Mouse (Mus musculus) cerebellum, adult 2 months (tissue): ENCODE results near the gene Cables2. TPM values are rescaled to one million over a fixed set of nuclear protein-coding genes. Genes with fewer than 3 reads are reported as not detected.

Source experiments
- DNase-seq, 2 experiments: peaks; one replicate each; pipeline ENCODE4 v3.0.0; 2021
- H3K27ac ChIP-seq: fragments of 200-500 bp; 2 replicates; pipeline ENCODE4 v1.5.1; 2012; ENCODE audit warnings: low read length, control low read depth, inconsistent platforms; ENCODE audit not compliant: insufficient read depth
- H3K27me3 ChIP-seq: fragments of 200-500 bp; 2 replicates; pipeline ENCODE4 v1.6.1; 2012; ENCODE audit warnings: inconsistent platforms, mild to moderate bottlenecking, low read length, moderate library complexity; ENCODE audit not compliant: control insufficient read depth, insufficient read depth
- H3K4me1 ChIP-seq: fragments of 200-500 bp; 2 replicates; pipeline ENCODE4 v1.6.1; 2011; ENCODE audit warnings: low read length; ENCODE audit not compliant: control insufficient read depth, insufficient read depth
- H3K4me3 ChIP-seq: fragments of 200-500 bp; replicated peaks from 2 replicates; pipeline ENCODE3; 2011; ENCODE audit warnings: mild to moderate bottlenecking, low read depth, low read length, control low read depth; ENCODE audit not compliant: insufficient read depth
- CTCF ChIP-seq: fragments of 200-500 bp; IDR thresholded peaks from 2 replicates; pipeline ENCODE4 v1.5.1; 2011; ENCODE audit warnings: low read depth, mild to moderate bottlenecking, control low read depth, low read length, moderate library complexity, borderline replicate concordance; ENCODE audit not compliant: insufficient read depth
- POLR2A ChIP-seq: fragments of 200-500 bp; IDR thresholded peaks from 2 replicates; pipeline ENCODE4 v1.6.1; 2011; ENCODE audit warnings: low read length, control low read depth, borderline replicate concordance; ENCODE audit not compliant: insufficient read depth
- WGBS: fragments of 180-500 bp; shearing (Covaris S2); methylation state at CpG from one replicate; pipeline ENCODE4 v1.1.7; 2018; 5-methylcytosine and 5-hydroxymethylcytosine counted together
- polyA plus RNA-seq: library from polyadenylated mRNA; depleted of rRNA; stranded (reverse); fragments of >200 nt; gene quantifications from 2 replicates; pipeline ENCODE4 v1.2.3, GENCODE M21; 2012

The Cables2 gene
- polyA plus RNA-seq, 1 experiment: 51.7 TPM

- WGBS: 78% methylated on average over 8 of the region's 8 CpGs
- Histone ChIP-seq H3K27ac (no peak overlapping the region), H3K4me1 (peaks cover 4% of the 10 kb centered on the region), H3K27me3 (no peaks in the 10 kb centered on the region), H3K4me3 (no peak overlapping the region)
- TF ChIP-seq CTCF (no peak), POLR2A (no peak)
- DNase-seq: no peak
These were observed 3.6 kb upstream of the Cables2 start for GRCm38 (mm10) chr2:180276851-180277259.

DNA sequence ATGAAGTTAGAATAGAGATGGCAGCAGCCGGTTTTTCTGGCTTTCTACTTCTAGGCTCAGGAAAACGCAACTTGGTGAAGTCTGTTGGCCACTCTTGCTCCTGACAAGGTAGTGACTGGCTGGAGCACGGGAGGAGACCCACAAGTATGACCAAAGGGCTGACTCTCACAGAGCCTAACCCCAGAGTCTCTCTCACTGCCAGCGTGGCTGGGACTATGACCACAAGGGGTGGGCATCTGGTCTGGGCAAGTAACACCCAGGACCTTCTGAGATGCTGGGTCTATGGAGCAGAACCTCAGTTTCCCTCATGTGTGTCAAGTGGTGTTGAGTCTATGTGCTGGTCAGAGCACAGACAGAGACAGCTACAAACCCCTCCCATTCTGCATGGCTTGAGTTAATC is 3.1 kb upstream of the Cables2 start:
- H3K4me1 ChIP-seq: peaks cover 8% of the 10 kb centered on the region
- DNase-seq: no peak
- WGBS: 54% methylated on average over 4 of the region's 4 CpGs
- no peak for TF ChIP-seq CTCF
- TF ChIP-seq POLR2A: no peak
- H3K4me3 ChIP-seq: no peak overlapping the region
- H3K27me3 ChIP-seq: no peaks in the 10 kb centered on the region
- H3K27ac ChIP-seq: no peak overlapping the region

DNA sequence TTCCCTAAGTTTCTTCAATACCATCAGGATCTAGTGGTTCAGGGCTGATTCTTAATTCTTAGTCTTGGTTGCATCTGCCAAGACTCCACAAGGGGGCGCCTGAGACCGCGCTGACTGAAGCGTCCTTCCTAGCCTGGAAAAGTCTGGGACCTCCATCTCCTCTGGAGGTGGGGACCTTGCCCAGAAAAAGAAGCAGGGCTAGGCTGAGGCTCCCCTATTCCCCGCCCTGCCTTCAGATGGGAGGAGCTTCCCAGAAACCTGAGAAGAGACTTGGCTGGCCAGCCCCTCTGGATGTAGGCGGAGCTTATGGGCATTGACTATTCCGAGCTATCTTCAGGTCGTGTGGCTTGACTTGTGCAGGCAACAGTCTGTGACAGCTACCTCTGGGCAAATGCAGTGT is 2.5 kb upstream of the Cables2 start:
- TF ChIP-seq POLR2A (no peak), CTCF (peak; percentile 89)
- peak; percentile 65 to 78 for DNase-seq
- Histone ChIP-seq H3K27me3 (no peaks in the 10 kb centered on the region), H3K27ac (no peak overlapping the region), H3K4me1 (peaks cover 12% of the 10 kb centered on the region), H3K4me3 (peak overlapping the region; percentile 5)
- 0% methylated on average over 8 of the region's 8 CpGs for WGBS

GRCm38 (mm10) chr2:180274523-180274922 is 1.2 kb upstream of the Cables2 start:
- TF ChIP-seq POLR2A (no peak), CTCF (no peak)
- peaks cover 14% of the 10 kb centered on the region for H3K4me1 ChIP-seq
- DNase-seq: no peak
- H3K27ac ChIP-seq: no peak overlapping the region
- no peak overlapping the region for H3K4me3 ChIP-seq
- WGBS: 88% methylated on average over 2 of the region's 2 CpGs
- no peaks in the 10 kb centered on the region for H3K27me3 ChIP-seq

GRCm38 (mm10) chr2:180272884-180273321 is 393 bp downstream of the Cables2 start:
- TF ChIP-seq CTCF (no peak), POLR2A (no peak)
- DNase-seq: peak in 1 of 2 experiments; percentile 62
- peak overlapping the region; percentile 85 for H3K4me3 ChIP-seq
- peak overlapping the region; percentile 22; the same call in 1 of the 2 replicates for H3K27ac ChIP-seq
- 2% methylated on average over 37 of the region's 37 CpGs for WGBS
- no peaks in the 10 kb centered on the region for H3K27me3 ChIP-seq
- peaks cover 14% of the 10 kb centered on the region for H3K4me1 ChIP-seq

DNA sequence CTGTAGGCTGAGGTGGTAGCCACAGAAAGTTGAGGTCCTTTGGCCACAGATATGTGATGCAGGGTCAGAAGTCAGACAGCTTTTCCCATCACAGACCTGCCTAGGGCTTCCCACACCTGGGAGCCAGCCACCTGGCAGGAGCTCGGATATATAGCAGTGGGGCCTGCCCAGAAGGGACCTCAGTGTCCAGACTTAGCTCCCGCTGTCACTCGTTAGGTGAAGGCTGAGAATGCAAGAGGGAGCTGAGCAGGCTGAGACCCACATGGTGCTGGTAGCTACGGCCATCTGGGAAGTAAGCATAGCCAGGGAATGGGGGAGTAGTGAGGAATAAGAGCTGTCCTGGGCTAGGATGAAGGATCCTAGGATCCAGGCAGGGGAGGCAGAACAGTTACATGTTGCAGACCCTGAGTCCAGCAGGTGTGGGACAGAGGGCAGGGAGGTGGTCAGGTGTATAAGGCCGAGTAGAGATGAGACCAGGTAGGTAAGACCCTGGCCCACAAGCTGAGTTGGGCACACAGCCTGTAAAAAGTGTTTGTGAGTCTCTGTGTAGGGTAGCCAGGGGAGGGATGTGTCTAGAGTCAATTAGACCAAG is 1.4 kb downstream of the Cables2 start:
- TF ChIP-seq CTCF (no peak), POLR2A (no peak)
- H3K27me3 ChIP-seq: no peaks in the 10 kb centered on the region
- peak overlapping the region; percentile 39 for H3K4me3 ChIP-seq
- 0 out of 2 replicates have a peak overlapping the region, but pooled peaks have one; percentile 7 for H3K27ac ChIP-seq
- no peak for DNase-seq
- H3K4me1 ChIP-seq: peaks cover 14% of the 10 kb centered on the region
- WGBS: 14% methylated on average over 5 of the region's 5 CpGs

DNA sequence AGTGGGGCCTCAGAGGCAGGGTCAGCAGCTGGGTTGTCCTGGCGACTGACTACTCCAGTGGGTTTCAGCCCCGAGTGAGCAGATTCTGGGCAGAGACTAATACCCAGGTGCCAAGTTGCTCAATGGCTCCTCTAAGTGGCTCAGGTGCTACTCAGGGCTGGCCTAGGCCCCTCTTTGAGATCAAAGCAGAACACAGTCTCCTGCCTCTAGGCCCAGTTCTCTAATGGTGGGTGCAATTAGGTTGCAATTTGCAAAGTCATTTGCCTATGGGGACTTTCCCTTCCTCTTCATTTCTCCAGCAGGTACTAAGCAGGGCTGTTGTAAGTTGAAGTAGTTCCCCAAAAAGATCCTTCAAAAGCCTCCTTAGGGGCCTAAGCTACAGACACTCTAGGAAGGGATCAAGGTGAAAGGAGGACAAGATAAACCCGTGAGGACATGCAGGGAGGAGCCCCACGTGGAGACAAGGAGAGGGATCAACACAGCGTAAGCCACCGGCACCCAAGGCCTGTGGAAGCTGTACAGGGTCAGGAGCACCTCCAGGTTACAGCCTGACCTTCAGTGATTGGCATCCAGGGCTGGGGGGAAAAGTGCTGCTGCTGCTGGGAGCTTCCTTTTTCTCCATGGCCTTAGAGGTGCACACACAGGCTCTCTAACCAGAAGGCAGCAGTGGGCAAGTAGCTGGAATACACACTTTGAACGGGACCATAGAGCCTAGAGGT is 2.6 kb downstream of the Cables2 start:
- Histone ChIP-seq H3K27me3 (no peaks in the 10 kb centered on the region), H3K4me1 (peaks cover 14% of the 10 kb centered on the region), H3K27ac (no peak overlapping the region), H3K4me3 (no peak overlapping the region)
- WGBS: 67% methylated on average over 7 of the region's 7 CpGs
- DNase-seq: no peak
- TF ChIP-seq CTCF (no peak), POLR2A (no peak)

DNA sequence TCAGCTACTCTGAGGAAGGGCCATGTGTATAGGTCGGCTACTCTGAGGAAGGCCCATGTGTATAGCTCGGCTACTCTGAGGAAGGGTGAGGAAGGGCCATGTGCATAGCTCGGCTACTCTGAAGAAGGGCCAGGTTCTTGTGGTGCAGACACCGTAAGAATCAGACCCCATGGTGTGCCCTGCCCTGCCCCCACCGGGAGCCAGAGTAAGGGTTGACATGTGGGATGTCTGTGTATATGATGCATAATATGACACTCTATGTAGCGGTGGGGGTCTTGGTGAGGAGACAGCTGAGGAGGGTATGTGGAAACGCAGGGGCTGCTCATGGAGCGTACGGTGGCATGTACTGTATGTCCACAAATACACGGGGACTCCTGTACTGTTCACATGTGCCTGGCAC is 4.0 kb downstream of the Cables2 start:
- Histone ChIP-seq H3K4me3 (no peak overlapping the region), H3K27me3 (no peaks in the 10 kb centered on the region), H3K4me1 (peaks cover 14% of the 10 kb centered on the region), H3K27ac (no peak overlapping the region)
- no peak for DNase-seq
- no peak for TF ChIP-seq POLR2A
- TF ChIP-seq CTCF: no peak
- 73% methylated on average over 10 of the region's 10 CpGs for WGBS
